Mouse (Mus musculus): ENCODE measurements at regions not wholly inside any gene's neighbourhood (a gene's known extent, or its start where the extent isn't known, plus 50 kb on each side); places are given as distances from the start of the nearest gene placed in this dataset.

- no peak overlapping the region for H3K9ac ChIP-seq (ENCODE audit: low read length)
- no peaks in the 10 kb centered on the region for H3K27me3 ChIP-seq (ENCODE audit: control insufficient read depth, insufficient read depth, low read length)
- H3K9me3 ChIP-seq (ENCODE audit: control insufficient read depth, low read length) = no peaks in the 10 kb centered on the region
- WGBS = 36% methylated on average over 4 of the region's 4 CpGs
- H3K4me2 ChIP-seq (replicated peaks; ENCODE audit: low read depth) = 0 out of 2 replicates have a peak overlapping the region, but pooled peaks have one; percentile 12
- H3K36me3 ChIP-seq (ENCODE audit: control insufficient read depth, insufficient read depth, low read length) = no peaks in the 10 kb centered on the region
- H3K27ac ChIP-seq (replicated peaks) = no peak overlapping the region
- no peaks in the 10 kb centered on the region for H3K4me1 ChIP-seq (replicated peaks; ENCODE audit: control insufficient read depth, insufficient read depth)
- no peak overlapping the region for H3K4me3 ChIP-seq (ENCODE audit: low read depth, low read length)
- ATAC-seq (ENCODE audit: low FRiP score, low TSS enrichment) = no peak
- DNase-seq (ENCODE audit: low spot score) = no peak
- TF ChIP-seq EP300 (optimal IDR thresholded peaks at IDR 0.05) (no peak), CTCF (IDR thresholded peaks at IDR 0.05; ENCODE audit: low read depth) (no peak)
Measured at GRCm38 (mm10) chr14:97588611-97589010, 581.0 kb downstream of the Dach1 start.

GRCm38 (mm10) chr14:97588182-97588581 lies 581.4 kb downstream of the Dach1 start:
- WGBS = 19% methylated on average over 7 of the region's 7 CpGs
- 0 out of 2 replicates have a peak overlapping the region, but pooled peaks have one; percentile 12 for H3K4me2 ChIP-seq (replicated peaks; ENCODE audit: low read depth)
- no peak for DNase-seq (ENCODE audit: low spot score)

GRCm38 (mm10) chr14:97586962-97587361 lies 582.6 kb downstream of the Dach1 start:
- H3K4me1 ChIP-seq (replicated peaks; ENCODE audit: control insufficient read depth, insufficient read depth) = no peaks in the 10 kb centered on the region
- WGBS = 21% methylated on average over 4 of the region's 4 CpGs
- no peak overlapping the region for H3K27ac ChIP-seq (replicated peaks)
- TF ChIP-seq EP300 (optimal IDR thresholded peaks at IDR 0.05) (no peak), CTCF (IDR thresholded peaks at IDR 0.05; ENCODE audit: low read depth) (peak; percentile 77)
- H3K36me3 ChIP-seq (ENCODE audit: control insufficient read depth, insufficient read depth, low read length) = no peaks in the 10 kb centered on the region
- no peak overlapping the region for H3K4me3 ChIP-seq (ENCODE audit: low read depth, low read length)
- H3K27me3 ChIP-seq (ENCODE audit: control insufficient read depth, insufficient read depth, low read length) = no peaks in the 10 kb centered on the region
- H3K9me3 ChIP-seq (ENCODE audit: control insufficient read depth, low read length) = no peaks in the 10 kb centered on the region
- ATAC-seq (ENCODE audit: low FRiP score, low TSS enrichment) (no peak), DNase-seq (ENCODE audit: low spot score) (no peak)
- H3K4me2 ChIP-seq (replicated peaks; ENCODE audit: low read depth) = no peak overlapping the region
- no peak overlapping the region for H3K9ac ChIP-seq (ENCODE audit: low read length)

More at GRCm38 (mm10) chr14:97588182-97588581, 581.4 kb downstream of the Dach1 start:
- no peak overlapping the region for H3K9ac ChIP-seq (ENCODE audit: low read length)
- H3K27me3 ChIP-seq (ENCODE audit: control insufficient read depth, insufficient read depth, low read length) = no peaks in the 10 kb centered on the region
- H3K36me3 ChIP-seq (ENCODE audit: control insufficient read depth, insufficient read depth, low read length) = no peaks in the 10 kb centered on the region
- no peaks in the 10 kb centered on the region for H3K4me1 ChIP-seq (replicated peaks; ENCODE audit: control insufficient read depth, insufficient read depth)
- no peak for ATAC-seq (ENCODE audit: low FRiP score, low TSS enrichment)
- TF ChIP-seq CTCF (IDR thresholded peaks at IDR 0.05; ENCODE audit: low read depth) (no peak), EP300 (optimal IDR thresholded peaks at IDR 0.05) (no peak)
- H3K4me3 ChIP-seq (ENCODE audit: low read depth, low read length) = no peak overlapping the region
- H3K27ac ChIP-seq (replicated peaks) = no peak overlapping the region
- H3K9me3 ChIP-seq (ENCODE audit: control insufficient read depth, low read length) = no peaks in the 10 kb centered on the region

- TF ChIP-seq CTCF (IDR thresholded peaks at IDR 0.05; ENCODE audit: low read depth) (no peak), EP300 (optimal IDR thresholded peaks at IDR 0.05) (no peak)
- no peaks in the 10 kb centered on the region for H3K36me3 ChIP-seq (ENCODE audit: control insufficient read depth, insufficient read depth, low read length)
- no peak overlapping the region for H3K4me3 ChIP-seq (ENCODE audit: low read depth, low read length)
- H3K4me2 ChIP-seq (replicated peaks; ENCODE audit: low read depth) = no peak overlapping the region
- H3K27me3 ChIP-seq (ENCODE audit: control insufficient read depth, insufficient read depth, low read length) = no peaks in the 10 kb centered on the region
- DNase-seq (ENCODE audit: low spot score) = no peak
- no peak for ATAC-seq (ENCODE audit: low FRiP score, low TSS enrichment)
- H3K27ac ChIP-seq (replicated peaks) = no peak overlapping the region
- H3K4me1 ChIP-seq (replicated peaks; ENCODE audit: control insufficient read depth, insufficient read depth) = no peaks in the 10 kb centered on the region
- WGBS = 35% methylated on average over 1 of the region's 1 CpGs
- no peaks in the 10 kb centered on the region for H3K9me3 ChIP-seq (ENCODE audit: control insufficient read depth, low read length)
- H3K9ac ChIP-seq (ENCODE audit: low read length) = no peak overlapping the region
Measured at GRCm38 (mm10) chr14:97570274-97570673, 599.3 kb downstream of the Dach1 start.

DNA sequence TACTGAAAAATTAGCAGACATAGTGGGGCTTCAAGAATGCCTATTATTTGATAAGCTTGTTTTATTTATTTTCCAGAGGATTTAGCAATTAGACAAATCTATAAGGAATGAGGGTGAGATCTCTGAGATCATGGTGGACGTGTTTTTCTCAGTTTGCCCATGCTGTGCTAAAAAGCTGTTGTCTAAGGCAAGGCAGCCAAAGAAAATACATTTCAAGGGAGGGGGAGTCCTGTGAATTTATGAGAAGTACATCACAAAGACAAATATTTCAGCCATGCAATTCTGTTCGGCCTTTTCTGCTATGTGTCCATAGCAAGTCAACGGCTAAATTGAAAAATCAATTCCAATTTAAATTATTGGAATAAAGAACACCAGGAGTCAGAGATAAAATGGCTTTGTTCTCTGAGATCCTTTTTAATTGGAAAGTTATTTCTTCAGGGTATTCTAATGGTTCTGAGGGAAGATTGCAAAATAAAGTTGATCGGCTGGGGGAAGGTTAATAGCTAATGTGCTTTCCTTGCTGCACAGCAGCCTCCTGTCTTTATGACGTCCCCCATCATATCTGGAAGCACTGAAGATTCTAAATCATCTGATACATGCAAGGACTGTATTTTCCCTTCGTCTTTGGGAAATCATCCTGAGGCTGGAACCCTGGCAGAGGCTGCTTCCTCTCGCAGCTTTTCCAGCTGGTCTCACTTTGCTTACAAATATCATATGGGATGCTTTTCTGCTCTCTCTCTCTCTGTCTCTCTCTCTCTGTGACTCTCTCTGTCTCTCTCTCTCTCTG lies 609.3 kb downstream of the Dach1 start:
- H3K4me3 ChIP-seq (ENCODE audit: low read depth, low read length) = no peak overlapping the region
- ATAC-seq (ENCODE audit: low FRiP score, low TSS enrichment) (no peak), DNase-seq (ENCODE audit: low spot score) (no peak)
- H3K27me3 ChIP-seq (ENCODE audit: control insufficient read depth, insufficient read depth, low read length) = no peaks in the 10 kb centered on the region
- no peaks in the 10 kb centered on the region for H3K36me3 ChIP-seq (ENCODE audit: control insufficient read depth, insufficient read depth, low read length)
- H3K27ac ChIP-seq (replicated peaks) = no peak overlapping the region
- TF ChIP-seq CTCF (IDR thresholded peaks at IDR 0.05; ENCODE audit: low read depth) = no peak
- no peak for TF ChIP-seq EP300 (optimal IDR thresholded peaks at IDR 0.05)
- WGBS = 40% methylated on average over 7 of the region's 7 CpGs
- no peak overlapping the region for H3K9ac ChIP-seq (ENCODE audit: low read length)
- no peaks in the 10 kb centered on the region for H3K4me1 ChIP-seq (replicated peaks; ENCODE audit: control insufficient read depth, insufficient read depth)
- no peaks in the 10 kb centered on the region for H3K9me3 ChIP-seq (ENCODE audit: control insufficient read depth, low read length)
- H3K4me2 ChIP-seq (replicated peaks; ENCODE audit: low read depth) = no peak overlapping the region

DNA sequence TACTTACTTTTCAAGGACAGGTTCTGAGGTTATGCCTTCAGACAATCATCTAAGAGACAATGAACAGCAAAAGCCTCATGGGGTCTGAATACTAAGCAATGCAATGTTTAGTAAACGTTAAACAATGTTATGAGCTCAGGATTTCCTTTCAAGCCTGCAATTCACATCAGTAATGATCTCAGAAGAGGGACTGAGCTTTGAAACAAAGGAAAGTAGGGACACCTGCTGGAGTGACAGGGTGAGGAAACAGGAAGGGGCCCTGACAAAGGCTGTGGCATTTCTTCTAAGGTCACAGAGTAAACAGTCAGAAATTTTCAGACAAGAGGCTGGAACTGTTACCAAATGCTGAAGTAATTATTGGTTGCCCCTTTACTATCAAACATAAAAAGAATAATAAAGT lies 610.0 kb downstream of the Dach1 start:
- H3K4me3 ChIP-seq (ENCODE audit: low read depth, low read length) = no peak overlapping the region
- 4% methylated on average over 1 of the region's 1 CpGs for WGBS
- no peaks in the 10 kb centered on the region for H3K4me1 ChIP-seq (replicated peaks; ENCODE audit: control insufficient read depth, insufficient read depth)
- H3K9me3 ChIP-seq (ENCODE audit: control insufficient read depth, low read length) = no peaks in the 10 kb centered on the region
- H3K36me3 ChIP-seq (ENCODE audit: control insufficient read depth, insufficient read depth, low read length) = no peaks in the 10 kb centered on the region
- no peaks in the 10 kb centered on the region for H3K27me3 ChIP-seq (ENCODE audit: control insufficient read depth, insufficient read depth, low read length)
- no peak for ATAC-seq (ENCODE audit: low FRiP score, low TSS enrichment)
- H3K4me2 ChIP-seq (replicated peaks; ENCODE audit: low read depth) = no peak overlapping the region
- no peak overlapping the region for H3K9ac ChIP-seq (ENCODE audit: low read length)
- no peak overlapping the region for H3K27ac ChIP-seq (replicated peaks)
- DNase-seq (ENCODE audit: low spot score) = no peak
- TF ChIP-seq EP300 (optimal IDR thresholded peaks at IDR 0.05) = no peak
- peak; percentile 56 for TF ChIP-seq CTCF (IDR thresholded peaks at IDR 0.05; ENCODE audit: low read depth)
